In genomic region chr10:127604465-127605250, GRCm38 (mm10) we compare ENCODE assay signal across 9 mouse cellular contexts. TPM values are rescaled to one million over a fixed set of nuclear protein-coding genes. Genes with fewer than 3 reads are reported as not detected.
DNase-seq lines count a peak whose midpoint lies in the region; ATAC-seq and TF ChIP-seq lines count a peak whose summit lies in the region.
"Had no signal": no experiment of that assay in that cellular context is flagged by ENCODE, and none has a peak within 500 bp of the region (broad histone marks: within the 10 kb centered on the region; RNA-seq: fewer than 3 reads in every experiment).

No protein-coding gene starts in this region.

- DNase-seq in adrenal gland, adult 2 months, result peak; percentile 70
- DNase-seq in adrenal gland, postnatal 4 days (ENCODE audit: low spot score in 2 of 2), result no peak
- DNase-seq in 416B (ENCODE audit: low read depth), result peak; percentile 96
- peak; percentile 75 for DNase-seq in gastrocnemius, adult 2 months
- DNase-seq in kidney, postnatal 14 days, result peak; percentile 84
- no peak for DNase-seq in thymus, postnatal 36 days
- no peak for DNase-seq in retina, embryonic 14.5 days (ENCODE audit: low spot score)

- peak overlapping the region; percentile 13; the same call in 1 of the 2 replicates for H3K4me3 ChIP-seq in gastrocnemius, adult 2 months
- H3K4me3 ChIP-seq: erythroblast, embryonic 14.5 days had no signal

- H3K27ac ChIP-seq in gastrocnemius, adult 2 months, result peak overlapping the region; percentile 61

- intact Hi-C loops in gastrocnemius, adult 2 months (cut with DNase I), result no loop called here

- TF ChIP-seq CTCF in gastrocnemius, adult 2 months (IDR thresholded peaks at IDR 0.05), result no peak

- ATAC-seq in megakaryocyte, adult 5-6 weeks (ENCODE audit: poor library complexity, severe bottlenecking), result peak; percentile 76

RNA-seq across cellular contexts. Expression of gene Lrp1, which starts 16.3 kb away (rescaled TPM):
- 100 to 1,000 TPM; 138 to 196 TPM for total RNA-seq in adrenal gland, adult 2 months (2021)
- polyA plus RNA-seq in adrenal gland, adult 2 months (2012; rRNA removed), result 197 and 201 TPM in 2 replicates
- 100 to 1,000 TPM; 283 to 301 TPM for total RNA-seq in adrenal gland, postnatal 4 days (2021)
- total RNA-seq in gastrocnemius, adult 2 months (2021), result 10 to 100 TPM; 34.6 to 71.3 TPM
- total RNA-seq in megakaryocyte, adult 5-6 weeks (2015), result 85.5 and 104 TPM in 2 replicates
- 62.4 and 72.2 TPM in 2 replicates for total RNA-seq in megakaryocyte, adult 5-6 weeks (2017)

RNA-seq across cellular contexts. Expression of gene Stat6, which starts 38.1 kb away (rescaled TPM):
- total RNA-seq in adrenal gland, adult 2 months (2021), result 100 to 1,000 TPM in 1 of 2 experiments, 10 to 100 TPM in 1; 88.3 to 109 TPM
- polyA plus RNA-seq in adrenal gland, adult 2 months (2012; rRNA removed), result 67.6 and 83.8 TPM in 2 replicates
- 10 to 100 TPM; 72.7 to 78.0 TPM for total RNA-seq in adrenal gland, postnatal 4 days (2021)
- 10 to 100 TPM; 17.1 to 18.9 TPM for total RNA-seq in gastrocnemius, adult 2 months (2021)
- total RNA-seq in megakaryocyte, adult 5-6 weeks (2015), result 82.5 and 89.6 TPM in 2 replicates
- total RNA-seq in megakaryocyte, adult 5-6 weeks (2017), result 120 and 128 TPM in 2 replicates

Comparison
In these comparisons a context has a peak if more than half of its experiments do, and no peak if none do; other contexts are left out.
1. DNase-seq: peak in adrenal gland, adult 2 months (single experiment), 416B (single experiment), gastrocnemius, adult 2 months (single experiment) and kidney, postnatal 14 days (single experiment); none in adrenal gland, postnatal 4 days (0 of 2), thymus, postnatal 36 days (0 of 2) and retina, embryonic 14.5 days (single experiment).